Mouse (Mus musculus) limb, embryonic 13.5 days (tissue): Measurements from ENCODE around the gene Gzmb. TPM values are rescaled to one million over a fixed set of nuclear protein-coding genes. Genes with fewer than 3 reads are reported as not detected.
"Not testable (repeated sequence)": the region's sequence is repeated elsewhere in the genome, so short reads cannot be mapped to it uniquely, and the experiment has no call there.

Experiments
- ATAC-seq: fragments of 200-750 bp; cut with Nextera tagmentation; 2 replicates; pipeline ENCODE4 v1.8.0; 2017; ENCODE audit warnings: low read depth, moderate number of reproducible peaks, moderate TSS enrichment; ENCODE audit not compliant: low FRiP score
- H3K27ac ChIP-seq: fragments of 300-500 bp; sonication (generic); 2 replicates; pipeline ENCODE4 v1.5.1; 2015; ENCODE audit warnings: inconsistent platforms, mild to moderate bottlenecking, moderate library complexity
- H3K27me3 ChIP-seq: fragments of 300-500 bp; sonication (generic); 2 replicates; pipeline ENCODE4 v1.6.1; 2015; ENCODE audit warnings: mild to moderate bottlenecking, inconsistent platforms
- H3K36me3 ChIP-seq: fragments of 300-500 bp; sonication (generic); 2 replicates; pipeline ENCODE4 v1.6.1; 2015; ENCODE audit warnings: inconsistent platforms, mild to moderate bottlenecking, moderate library complexity
- H3K4me1 ChIP-seq: fragments of 300-500 bp; sonication (generic); 2 replicates; pipeline ENCODE4 v1.6.1; 2015; ENCODE audit warnings: inconsistent platforms
- H3K4me2 ChIP-seq: fragments of 300-500 bp; sonication (generic); replicated peaks from 2 replicates; pipeline ENCODE4 v1.6.1; 2015; ENCODE audit warnings: inconsistent platforms, mild to moderate bottlenecking, moderate library complexity
- H3K4me3 ChIP-seq: fragments of 300-500 bp; sonication (generic); 2 replicates; pipeline ENCODE4 v1.5.1; 2015; ENCODE audit warnings: moderate library complexity, mild to moderate bottlenecking, inconsistent platforms
- H3K9ac ChIP-seq: fragments of 300-500 bp; sonication (generic); 2 replicates; pipeline ENCODE4 v1.6.1; 2015; ENCODE audit warnings: mild to moderate bottlenecking, inconsistent platforms
- H3K9me3 ChIP-seq: fragments of 300-500 bp; sonication (generic); 2 replicates; pipeline ENCODE4 v1.6.1; 2016; ENCODE audit warnings: inconsistent platforms
- WGBS: fragments of 180-500 bp; shearing (Covaris S2); methylation state at CpG from one replicate; pipeline ENCODE4 v1.1.7; 2015; 5-methylcytosine and 5-hydroxymethylcytosine counted together
- polyA plus RNA-seq: library from polyadenylated mRNA; unstranded; fragments of >200 nt; fragmentation: Nextera tagmentation; extraction: Ambion mirVana; gene quantifications from 2 replicates; pipeline ENCODE4 v1.2.1, GENCODE M21; 2015

Gene Gzmb
- polyA plus RNA-seq, 1 experiment from 2014 or later: 1.2 TPM

DNA sequence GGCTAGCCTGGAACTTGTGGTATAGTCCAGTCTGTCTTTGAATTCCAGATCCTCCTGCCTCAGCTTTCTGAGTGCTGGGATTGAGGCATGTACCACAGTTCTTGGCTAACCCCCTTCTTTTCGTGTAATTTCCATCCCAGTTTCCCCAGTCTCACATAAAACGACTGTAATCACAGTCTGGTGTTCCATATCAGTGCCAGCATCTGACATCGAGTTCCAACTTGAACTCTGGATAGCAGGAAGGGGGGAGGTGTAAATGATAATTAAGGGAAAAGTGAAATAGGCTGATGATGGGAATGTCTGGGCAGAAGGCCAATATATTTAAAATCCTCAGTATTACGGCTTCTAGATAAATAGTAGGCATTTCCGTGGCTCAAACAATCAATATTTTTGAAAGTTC, 19.0 kb upstream of the Gzmb start:
- no peak overlapping the region for H3K27ac ChIP-seq
- H3K4me1 ChIP-seq: no peaks in the 10 kb centered on the region
- H3K9me3 ChIP-seq: no peaks in the 10 kb centered on the region
- no peak overlapping the region for H3K4me3 ChIP-seq
- 54% methylated on average over 5 of the region's 5 CpGs for WGBS
- H3K9ac ChIP-seq: no peak overlapping the region
- H3K27me3 ChIP-seq: no peaks in the 10 kb centered on the region
- no peak for ATAC-seq
- H3K4me2 ChIP-seq: no peak overlapping the region
- no peaks in the 10 kb centered on the region for H3K36me3 ChIP-seq

DNA sequence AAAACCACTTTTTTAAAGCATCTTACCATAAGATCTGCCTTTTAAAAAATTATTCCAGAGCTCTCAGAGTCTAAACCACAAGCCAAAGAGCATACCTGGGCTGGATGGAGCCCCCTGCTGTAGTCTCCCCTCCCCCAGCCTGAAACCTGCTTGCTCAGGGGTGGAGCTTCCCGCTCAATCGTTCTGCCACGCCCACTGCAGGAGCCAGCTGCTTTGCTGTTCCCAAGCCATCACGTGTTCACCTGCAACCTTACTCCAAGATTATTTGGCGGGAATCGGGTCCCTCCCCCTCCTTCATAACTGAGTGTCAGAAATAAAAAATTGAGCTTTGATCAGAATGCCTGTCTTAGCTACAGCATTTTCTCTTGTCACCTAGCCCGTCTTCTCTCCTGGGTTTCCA, 16.6 kb upstream of the Gzmb start:
- not testable (repeated sequence) for ATAC-seq, H3K9me3 ChIP-seq

DNA sequence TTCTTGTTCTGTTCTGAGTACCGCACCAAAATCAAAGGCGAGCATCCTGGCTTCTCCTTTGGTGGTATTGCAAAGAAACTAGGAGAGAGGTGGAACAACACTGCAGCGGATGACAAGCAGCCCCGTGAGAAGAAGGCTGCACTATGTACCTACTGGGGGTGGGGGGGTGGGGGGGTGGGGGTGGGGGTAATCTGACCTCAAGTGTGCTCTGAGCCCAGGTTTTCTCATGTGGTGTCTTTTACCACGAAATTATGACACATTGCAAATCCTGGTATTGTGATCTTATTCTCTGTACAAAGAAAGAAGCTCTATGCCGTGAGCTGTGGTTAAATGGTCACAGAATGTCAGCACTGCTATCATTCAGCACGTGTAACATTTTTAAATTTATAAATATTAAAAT, 14.0 kb upstream of the Gzmb start:
- not testable (repeated sequence) for H3K4me2 ChIP-seq, H3K9ac ChIP-seq, H3K27ac ChIP-seq, H3K4me3 ChIP-seq, H3K36me3 ChIP-seq, H3K9me3 ChIP-seq, H3K4me1 ChIP-seq, ATAC-seq, H3K27me3 ChIP-seq
- 87% methylated on average over 7 of the region's 7 CpGs for WGBS

More for the DNA sequence above, 16.6 kb upstream of the Gzmb start:
- WGBS: 43% methylated on average over 7 of the region's 7 CpGs
- H3K4me1 ChIP-seq, H3K27me3 ChIP-seq, H3K9ac ChIP-seq, H3K4me3 ChIP-seq, H3K4me2 ChIP-seq, H3K27ac ChIP-seq, H3K36me3 ChIP-seq: not testable (repeated sequence)

DNA sequence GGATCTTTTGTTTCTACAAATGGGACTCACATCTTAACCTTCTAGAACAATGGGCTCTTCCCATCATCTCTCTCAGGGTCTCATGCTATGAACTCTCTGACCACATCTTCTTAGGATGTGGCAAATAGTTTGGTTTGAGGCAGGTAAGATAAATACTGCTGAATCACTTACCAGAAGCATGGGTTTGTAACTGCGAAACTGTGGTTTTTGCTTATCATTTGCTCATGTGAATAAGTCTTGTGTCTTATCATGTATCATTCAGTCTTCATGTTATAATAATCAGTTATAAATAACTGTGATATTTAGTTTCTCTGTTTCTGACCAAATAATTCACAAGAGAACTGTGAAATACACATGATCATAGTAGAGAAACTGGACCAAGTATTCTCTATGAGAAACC, 4.0 kb upstream of the Gzmb start:
- Histone ChIP-seq H3K4me2 (no peak overlapping the region), H3K4me1 (no peaks in the 10 kb centered on the region), H3K27me3 (no peaks in the 10 kb centered on the region), H3K36me3 (no peaks in the 10 kb centered on the region), H3K9me3 (no peaks in the 10 kb centered on the region), H3K27ac (no peak overlapping the region), H3K9ac (no peak overlapping the region), H3K4me3 (no peak overlapping the region)
- no peak for ATAC-seq
- 90% methylated on average over 1 of the region's 1 CpGs for WGBS

DNA sequence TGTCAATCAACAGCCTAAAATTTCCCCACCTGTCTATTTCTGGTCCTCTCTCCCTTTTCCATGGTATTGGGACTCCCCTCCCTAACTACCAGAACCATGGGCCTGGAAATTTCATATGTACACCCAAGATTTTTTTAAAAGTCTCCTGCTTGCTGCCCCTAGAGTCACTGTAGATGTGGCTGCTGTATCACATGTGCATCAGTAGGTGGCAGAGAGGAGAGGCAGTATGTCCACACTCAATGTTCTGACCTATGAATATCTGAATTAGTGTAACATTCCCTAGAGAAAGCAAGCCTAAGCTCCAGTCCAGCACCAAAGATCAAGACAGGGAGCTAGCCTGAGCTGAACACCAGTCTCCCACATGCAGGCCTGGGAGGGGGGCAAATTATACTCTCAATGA, 21.7 kb downstream of the Gzmb start:
- H3K4me1 ChIP-seq: no peaks in the 10 kb centered on the region
- no peak overlapping the region for H3K27ac ChIP-seq
- no peaks in the 10 kb centered on the region for H3K36me3 ChIP-seq
- H3K27me3 ChIP-seq: no peaks in the 10 kb centered on the region
- no peak overlapping the region for H3K9ac ChIP-seq
- H3K9me3 ChIP-seq: no peaks in the 10 kb centered on the region
- no peak overlapping the region for H3K4me2 ChIP-seq
- ATAC-seq: no peak
- no peak overlapping the region for H3K4me3 ChIP-seq

DNA sequence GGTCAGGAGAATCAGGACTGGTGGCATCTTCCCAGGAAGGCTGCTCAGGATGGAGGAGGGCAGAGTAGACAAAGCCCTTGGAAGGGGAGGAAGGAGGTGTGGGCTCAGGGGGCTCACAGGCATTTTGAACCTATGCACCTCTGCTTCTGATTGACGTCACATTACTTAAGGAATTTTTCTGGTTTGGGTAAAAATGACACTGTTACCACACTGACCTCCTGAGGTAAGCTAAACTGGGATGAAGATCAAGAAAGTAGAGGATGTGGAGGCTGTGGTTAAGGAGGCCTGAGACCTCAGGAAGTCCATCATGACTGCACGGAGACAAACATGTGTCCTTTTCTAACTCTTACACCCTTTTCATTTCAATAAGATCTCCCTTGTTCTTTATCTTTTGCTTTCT, 27.5 kb downstream of the Gzmb start, which contains the start of gene Gzmc:
Gene Gzmc (minus strand): TSS at position 101 of the 400 bp plus-strand sequence.
- 66% methylated on average over 2 of the region's 2 CpGs for WGBS
- no peak within 1 kb of the TSS for H3K9ac ChIP-seq
- no peak within 1 kb of the TSS for H3K4me3 ChIP-seq
- no peak within 1 kb of the TSS for H3K4me2 ChIP-seq
- no peaks in the 10 kb centered on the region for H3K27me3 ChIP-seq
- H3K36me3 ChIP-seq: no peaks in the 10 kb centered on the region
- no peaks in the 10 kb centered on the region for H3K9me3 ChIP-seq
- no peaks in the 10 kb centered on the region for H3K4me1 ChIP-seq
- no peak for ATAC-seq
- H3K27ac ChIP-seq: no peak within 1 kb of the TSS

DNA sequence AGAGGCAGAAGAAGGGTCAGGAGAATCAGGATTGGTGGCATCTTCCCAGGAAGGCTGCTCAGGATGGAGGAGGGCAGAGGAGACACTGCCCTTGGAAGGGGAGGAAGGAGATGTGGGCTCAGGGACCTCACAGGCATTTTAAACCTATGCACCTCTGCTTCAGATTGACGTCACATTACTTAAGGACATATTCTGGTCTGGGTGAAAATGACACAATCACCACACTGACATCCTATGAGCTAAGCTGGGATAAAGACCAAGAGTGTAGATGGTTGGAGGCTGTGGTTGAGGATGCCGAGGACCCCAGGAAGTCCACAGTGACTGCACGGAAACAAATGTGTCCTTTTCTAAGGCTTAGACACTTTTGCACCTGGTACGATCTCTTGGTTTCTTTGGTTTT, 50.7 kb downstream of the Gzmb start, which contains the start of gene Gzmf:
Gene Gzmf (minus strand): TSS at position 101 of the 400 bp plus-strand sequence.
- Histone ChIP-seq H3K4me3 (no peak within 1 kb of the TSS), H3K4me1 (no peaks in the 10 kb centered on the region), H3K9ac (no peak within 1 kb of the TSS), H3K4me2 (no peak within 1 kb of the TSS), H3K27ac (no peak within 1 kb of the TSS), H3K9me3 (no peaks in the 10 kb centered on the region), H3K36me3 (no peaks in the 10 kb centered on the region), H3K27me3 (no peaks in the 10 kb centered on the region)
- WGBS: 88% methylated on average over 4 of the region's 4 CpGs
- ATAC-seq: no peak

Other genes starting within 250 kb of the Gzmb start
- not detected in 2 replicates for gene Mcpt1, start 244.3 kb downstream of the Gzmb start, polyA plus RNA-seq
- gene Mcpt9, start 231.8 kb downstream of the Gzmb start, polyA plus RNA-seq: not detected in 2 replicates
- gene Mcpt2, start 220.2 kb downstream of the Gzmb start, polyA plus RNA-seq: not detected in 2 replicates
- gene Mcpt4, start 199.9 kb downstream of the Gzmb start, polyA plus RNA-seq: 0.13 TPM in 1 of 2 replicates, not detected in the other
- 0.61 and 0.70 TPM in 2 replicates for gene Mcpt8, start 177.0 kb downstream of the Gzmb start, polyA plus RNA-seq
- gene Ctsg, start 159.7 kb downstream of the Gzmb start, polyA plus RNA-seq: 0.57 TPM in 1 of 2 replicates, not detected in the other
- not detected in 2 replicates for gene Gzme, start 141.6 kb downstream of the Gzmb start, polyA plus RNA-seq
- gene Gzmd, start 129.7 kb downstream of the Gzmb start, polyA plus RNA-seq: not detected in 2 replicates
- gene Gzmg, start 102.7 kb downstream of the Gzmb start, polyA plus RNA-seq: not detected in 2 replicates
- gene Gzmn, start 87.7 kb downstream of the Gzmb start, polyA plus RNA-seq: not detected in 2 replicates
- gene Gzmf, start 50.8 kb downstream of the Gzmb start, polyA plus RNA-seq: not detected in 2 replicates
- gene Gzmc, start 27.6 kb downstream of the Gzmb start, polyA plus RNA-seq: not detected in 2 replicates
- gene Atp12a, start 102.8 kb upstream of the Gzmb start, polyA plus RNA-seq: 0.26 and 0.43 TPM in 2 replicates
- gene Rnf17, start 140.3 kb upstream of the Gzmb start, polyA plus RNA-seq: 1.3 and 1.4 TPM in 2 replicates